Mouse (Mus musculus): ENCODE measurements around the gene Entr1. TPM values are rescaled to one million over a fixed set of nuclear protein-coding genes. Genes with fewer than 3 reads are reported as not detected.
"Not testable (repeated sequence)": the region's sequence is repeated elsewhere in the genome, so short reads cannot be mapped to it uniquely, and the experiment has no call there.

Entr1 gene
- polyA plus RNA-seq, 1 experiment = 49.1 TPM

GRCm38 (mm10) chr2:26387713-26388112 lies 1.4 kb downstream of the Entr1 start:
- no peaks in the 10 kb centered on the region for H3K27me3 ChIP-seq (ENCODE audit: control insufficient read depth, insufficient read depth, insufficient read length)
- TF ChIP-seq MYOD1 (IDR thresholded peaks at IDR 0.05; ENCODE audit: control insufficient read depth, insufficient read length, low read depth) (no peak), MAX (IDR thresholded peaks at IDR 0.05) (no peak), FOSL1 (IDR thresholded peaks at IDR 0.05; ENCODE audit: insufficient read depth, low read length, poor library complexity, severe bottlenecking) (no peak), MYOG (IDR thresholded peaks at IDR 0.05; ENCODE audit: control insufficient read depth, extremely low read depth, insufficient read length) (no peak), CTCF (IDR thresholded peaks at IDR 0.05; ENCODE audit: control insufficient read depth, insufficient read depth, insufficient read length) (no peak), USF1 (IDR thresholded peaks at IDR 0.05; ENCODE audit: low read depth) (no peak), CEBPB (IDR thresholded peaks at IDR 0.05; ENCODE audit: low read depth) (no peak)
- peaks cover 66% of the 10 kb centered on the region for H3K79me2 ChIP-seq (ENCODE audit: control insufficient read depth, insufficient read depth)
- peaks cover 78% of the 10 kb centered on the region for H3K36me3 ChIP-seq (ENCODE audit: control insufficient read depth, insufficient read depth)
- H3K79me3 ChIP-seq (ENCODE audit: low read depth) = peaks cover 44% of the 10 kb centered on the region
- peak overlapping the region; percentile 8 for H3ac ChIP-seq (ENCODE audit: control insufficient read depth, insufficient read length, low read depth)
- H3K4me3 ChIP-seq (ENCODE audit: insufficient read depth, poor library complexity, severe bottlenecking) = no peak overlapping the region

- not testable (repeated sequence) for H3K27me3 ChIP-seq (ENCODE audit: control insufficient read depth, insufficient read depth, insufficient read length)
- peaks cover 31% of the 10 kb centered on the region for H3K79me2 ChIP-seq (ENCODE audit: control insufficient read depth, insufficient read depth)
- peaks cover 16% of the 10 kb centered on the region for H3K79me3 ChIP-seq (ENCODE audit: low read depth)
- peak overlapping the region; percentile 84 for H3K4me3 ChIP-seq (ENCODE audit: insufficient read depth, poor library complexity, severe bottlenecking)
- H3K36me3 ChIP-seq (ENCODE audit: control insufficient read depth, insufficient read depth) = peaks cover 69% of the 10 kb centered on the region
- peak overlapping the region; percentile 37 for H3ac ChIP-seq (ENCODE audit: control insufficient read depth, insufficient read length, low read depth)
Observed at GRCm38 (mm10) chr2:26380871-26381270, 8.2 kb downstream of the Entr1 start.

DNA sequence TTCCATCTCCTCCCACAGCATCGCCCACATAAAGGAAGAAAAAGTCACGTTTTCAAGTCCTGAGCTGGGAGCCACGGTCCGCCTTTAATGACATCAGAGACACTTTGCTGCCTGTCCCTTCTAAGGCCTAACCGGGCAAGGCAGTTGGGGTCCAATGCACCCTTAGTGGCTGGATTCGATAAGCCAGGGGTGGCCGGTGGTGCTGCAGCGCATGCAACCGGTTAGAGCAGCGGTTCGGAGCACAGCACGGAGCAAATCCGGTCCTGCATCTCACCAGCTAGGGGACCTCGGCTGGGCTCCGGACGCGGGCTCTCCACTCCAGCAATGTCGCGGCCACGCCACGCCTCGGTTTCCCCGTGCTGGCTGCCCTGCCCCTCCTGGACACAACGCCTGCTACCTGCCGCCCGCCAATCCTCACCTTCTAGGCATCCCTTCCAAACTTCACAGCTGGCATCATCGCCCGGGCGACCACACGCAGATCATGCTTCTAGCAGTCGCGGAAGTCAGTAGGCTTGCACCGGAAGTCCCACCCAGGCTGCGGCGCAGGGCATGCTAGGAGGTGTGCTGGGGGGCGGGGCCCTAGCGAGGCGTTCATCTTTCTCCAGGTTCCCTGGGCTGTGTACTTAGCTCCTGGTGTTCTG lies 8.9 kb downstream of the Entr1 start, which contains the start of gene Snapc4:
Snapc4 (minus strand) TSS at position 523 of the 641 bp plus-strand sequence.
- H3K79me2 ChIP-seq (ENCODE audit: control insufficient read depth, insufficient read depth) = peaks cover 25% of the 10 kb centered on the region
- peak within 1 kb of the TSS; percentile 84 for H3K4me3 ChIP-seq (ENCODE audit: insufficient read depth, poor library complexity, severe bottlenecking)
- peaks cover 16% of the 10 kb centered on the region for H3K79me3 ChIP-seq (ENCODE audit: low read depth)
- peak within 1 kb of the TSS; percentile 97 for H3ac ChIP-seq (ENCODE audit: control insufficient read depth, insufficient read length, low read depth)
- TF ChIP-seq MYOD1 (IDR thresholded peaks at IDR 0.05; ENCODE audit: control insufficient read depth, insufficient read length, low read depth) (no peak), CEBPB (IDR thresholded peaks at IDR 0.05; ENCODE audit: low read depth) (no peak), CTCF (IDR thresholded peaks at IDR 0.05; ENCODE audit: control insufficient read depth, insufficient read depth, insufficient read length) (no peak), MAX (IDR thresholded peaks at IDR 0.05) (peak; percentile 92)
- peaks cover 67% of the 10 kb centered on the region for H3K36me3 ChIP-seq (ENCODE audit: control insufficient read depth, insufficient read depth)
- no peaks in the 10 kb centered on the region for H3K27me3 ChIP-seq (ENCODE audit: control insufficient read depth, insufficient read depth, insufficient read length)

- H3K36me3 ChIP-seq (ENCODE audit: control insufficient read depth, insufficient read depth) = peaks cover 90% of the 10 kb centered on the region
- H3K79me2 ChIP-seq (ENCODE audit: control insufficient read depth, insufficient read depth) = no peaks in the 10 kb centered on the region
- no peaks in the 10 kb centered on the region for H3K27me3 ChIP-seq (ENCODE audit: control insufficient read depth, insufficient read depth, insufficient read length)
Observed at GRCm38 (mm10) chr2:26372396-26372795, 16.7 kb downstream of the Entr1 start.

GRCm38 (mm10) chr2:26368572-26368971 lies 20.5 kb downstream of the Entr1 start:
- TF ChIP-seq MYOD1 (IDR thresholded peaks at IDR 0.05; ENCODE audit: control insufficient read depth, insufficient read length, low read depth) = no peak
- TF ChIP-seq MAX (IDR thresholded peaks at IDR 0.05) = no peak
- TF ChIP-seq CEBPB (IDR thresholded peaks at IDR 0.05; ENCODE audit: low read depth) = no peak
- no peak for TF ChIP-seq MYOG (IDR thresholded peaks at IDR 0.05; ENCODE audit: control insufficient read depth, extremely low read depth, insufficient read length)
- no peak for TF ChIP-seq FOSL1 (IDR thresholded peaks at IDR 0.05; ENCODE audit: insufficient read depth, low read length, poor library complexity, severe bottlenecking)
- no peak for TF ChIP-seq CTCF (IDR thresholded peaks at IDR 0.05; ENCODE audit: control insufficient read depth, insufficient read depth, insufficient read length)
- TF ChIP-seq USF1 (IDR thresholded peaks at IDR 0.05; ENCODE audit: low read depth) = no peak
- Histone ChIP-seq H3K79me3 (ENCODE audit: low read depth) (no peaks in the 10 kb centered on the region), H3K36me3 (ENCODE audit: control insufficient read depth, insufficient read depth) (peaks cover 91% of the 10 kb centered on the region), H3K4me3 (ENCODE audit: insufficient read depth, poor library complexity, severe bottlenecking) (no peak overlapping the region), H3K27me3 (ENCODE audit: control insufficient read depth, insufficient read depth, insufficient read length) (no peaks in the 10 kb centered on the region), H3K79me2 (ENCODE audit: control insufficient read depth, insufficient read depth) (no peaks in the 10 kb centered on the region), H3ac (ENCODE audit: control insufficient read depth, insufficient read length, low read depth) (no peak overlapping the region)

More at GRCm38 (mm10) chr2:26372396-26372795, 16.7 kb downstream of the Entr1 start:
- peak overlapping the region; percentile 36 for H3ac ChIP-seq (ENCODE audit: control insufficient read depth, insufficient read length, low read depth)
- H3K4me3 ChIP-seq (ENCODE audit: insufficient read depth, poor library complexity, severe bottlenecking) = no peak overlapping the region
- H3K79me3 ChIP-seq (ENCODE audit: low read depth) = no peaks in the 10 kb centered on the region
- TF ChIP-seq FOSL1 (IDR thresholded peaks at IDR 0.05; ENCODE audit: insufficient read depth, low read length, poor library complexity, severe bottlenecking) = no peak
- no peak for TF ChIP-seq CTCF (IDR thresholded peaks at IDR 0.05; ENCODE audit: control insufficient read depth, insufficient read depth, insufficient read length)
- no peak for TF ChIP-seq MAX (IDR thresholded peaks at IDR 0.05)
- no peak for TF ChIP-seq CEBPB (IDR thresholded peaks at IDR 0.05; ENCODE audit: low read depth)
- TF ChIP-seq MYOG (IDR thresholded peaks at IDR 0.05; ENCODE audit: control insufficient read depth, extremely low read depth, insufficient read length) = no peak
- TF ChIP-seq USF1 (IDR thresholded peaks at IDR 0.05; ENCODE audit: low read depth) = no peak
- TF ChIP-seq MYOD1 (IDR thresholded peaks at IDR 0.05; ENCODE audit: control insufficient read depth, insufficient read length, low read depth) = no peak

DNA sequence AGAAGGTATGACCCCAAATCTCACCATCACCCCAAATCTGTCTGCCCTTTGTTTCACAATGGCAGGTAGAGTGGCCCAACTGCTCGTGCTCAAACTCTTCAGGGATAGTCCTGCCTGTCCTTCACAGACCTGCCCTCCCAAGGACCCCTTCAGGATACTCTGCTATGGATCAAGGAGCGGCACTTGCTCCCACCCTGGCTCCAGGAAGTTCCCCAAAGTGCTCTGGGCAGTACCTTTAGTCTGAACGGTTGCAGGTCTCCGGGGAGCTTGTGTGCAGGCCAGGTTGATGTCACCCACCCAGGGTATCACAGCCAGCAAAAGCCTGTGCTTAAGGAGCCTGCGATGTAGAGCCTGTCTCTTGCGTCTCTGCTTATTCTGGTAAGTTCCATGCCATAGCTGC lies 21.2 kb downstream of the Entr1 start:
- Histone ChIP-seq H3K79me3 (ENCODE audit: low read depth) (no peaks in the 10 kb centered on the region), H3K36me3 (ENCODE audit: control insufficient read depth, insufficient read depth) (peaks cover 89% of the 10 kb centered on the region), H3ac (ENCODE audit: control insufficient read depth, insufficient read length, low read depth) (no peak overlapping the region), H3K4me3 (ENCODE audit: insufficient read depth, poor library complexity, severe bottlenecking) (no peak overlapping the region), H3K79me2 (ENCODE audit: control insufficient read depth, insufficient read depth) (no peaks in the 10 kb centered on the region), H3K27me3 (ENCODE audit: control insufficient read depth, insufficient read depth, insufficient read length) (no peaks in the 10 kb centered on the region)
- TF ChIP-seq MYOG (IDR thresholded peaks at IDR 0.05; ENCODE audit: control insufficient read depth, extremely low read depth, insufficient read length) (no peak), CTCF (IDR thresholded peaks at IDR 0.05; ENCODE audit: control insufficient read depth, insufficient read depth, insufficient read length) (no peak), MAX (IDR thresholded peaks at IDR 0.05) (no peak), FOSL1 (IDR thresholded peaks at IDR 0.05; ENCODE audit: insufficient read depth, low read length, poor library complexity, severe bottlenecking) (no peak), USF1 (IDR thresholded peaks at IDR 0.05; ENCODE audit: low read depth) (no peak), MYOD1 (IDR thresholded peaks at IDR 0.05; ENCODE audit: control insufficient read depth, insufficient read length, low read depth) (no peak), CEBPB (IDR thresholded peaks at IDR 0.05; ENCODE audit: low read depth) (no peak)

Measured in C2C12 (cell line).